16 mouse cellular contexts compared by ENCODE assay signal in genomic region chr1:43360291-43360690, GRCm38 (mm10).
DNase-seq lines count a peak whose midpoint lies in the region; ATAC-seq lines count a peak whose summit lies in the region.
"Had no signal": no experiment of that assay in that cellular context is flagged by ENCODE, and none has a peak within 500 bp of the region (broad histone marks: within the 10 kb centered on the region; RNA-seq: fewer than 3 reads in every experiment).

No protein-coding gene starts in this region.

- H3K4me1 ChIP-seq in forebrain, embryonic 15.5 days, result peaks cover 7% of the 10 kb centered on the region
- peaks cover 15% of the 10 kb centered on the region for H3K4me1 ChIP-seq in forebrain, embryonic 13.5 days
- peaks cover 33% of the 10 kb centered on the region for H3K4me1 ChIP-seq in lung, embryonic 15.5 days

- DNase-seq in spleen, adult 18-20 months, result peak; percentile 20
- DNase-seq in spleen, adult 12 weeks (ENCODE audit: low spot score), result no peak
- peak; percentile 59 for DNase-seq in splenic B cell, adult 2 months (ENCODE audit: low read depth, low spot score)
- DNase-seq in layer of hippocampus, postnatal 10 days (ENCODE audit: low spot score in 2 of 2), result no peak
- DNase-seq in left cerebral cortex, postnatal 4 days, result no peak
- DNase-seq: adrenal gland, postnatal 10 days; cerebellum, adult 18-20 months; kidney, adult 8-10 months; layer of hippocampus, postnatal 36 days; right cerebral cortex, adult 18-20 months; thymus, adult 2 months had no signal

- H3K9me3 ChIP-seq in forebrain, embryonic 15.5 days, result no peaks in the 10 kb centered on the region
- H3K9me3 ChIP-seq in forebrain, embryonic 13.5 days (replicated peaks), result no peaks in the 10 kb centered on the region
- no peaks in the 10 kb centered on the region for H3K9me3 ChIP-seq in lung, embryonic 15.5 days
- H3K9me3 ChIP-seq: heart, embryonic 13.5 days had no signal

- no peak overlapping the region for H3K27ac ChIP-seq in forebrain, embryonic 15.5 days (replicated peaks)
- no peak overlapping the region for H3K27ac ChIP-seq in forebrain, embryonic 13.5 days
- peak overlapping the region; percentile 56 for H3K27ac ChIP-seq in lung, embryonic 15.5 days

- WGBS in forebrain, embryonic 15.5 days, result 56% methylated on average over 8 of the region's 8 CpGs
- WGBS in forebrain, embryonic 13.5 days, result 61% methylated on average over 8 of the region's 8 CpGs
- WGBS in lung, embryonic 15.5 days, result 25% methylated on average over 8 of the region's 8 CpGs

- no peak overlapping the region for H3K4me3 ChIP-seq in forebrain, embryonic 15.5 days
- no peak overlapping the region for H3K4me3 ChIP-seq in forebrain, embryonic 13.5 days
- no peak overlapping the region for H3K4me3 ChIP-seq in lung, embryonic 15.5 days
- H3K4me3 ChIP-seq: heart, embryonic 13.5 days had no signal

- H3K27me3 ChIP-seq in forebrain, embryonic 15.5 days, result peaks cover 3% of the 10 kb centered on the region; the same call in 1 of the 2 replicates
- H3K27me3 ChIP-seq in forebrain, embryonic 13.5 days, result no peaks in the 10 kb centered on the region
- no peaks in the 10 kb centered on the region for H3K27me3 ChIP-seq in lung, embryonic 15.5 days
- no peaks in the 10 kb centered on the region for H3K27me3 ChIP-seq in splenic B cell, adult 2 months (ENCODE audit: control insufficient read depth, insufficient read depth, low read length, poor library complexity, severe bottlenecking)
- H3K27me3 ChIP-seq: heart, embryonic 13.5 days had no signal

- H3K36me3 ChIP-seq in forebrain, embryonic 15.5 days, result no peaks in the 10 kb centered on the region
- H3K36me3 ChIP-seq in forebrain, embryonic 13.5 days (ENCODE audit: poor library complexity, severe bottlenecking), result no peaks in the 10 kb centered on the region
- H3K36me3 ChIP-seq in lung, embryonic 15.5 days, result no peaks in the 10 kb centered on the region
- no peaks in the 10 kb centered on the region for H3K36me3 ChIP-seq in splenic B cell, adult 2 months (ENCODE audit: control insufficient read depth, insufficient read depth, low read length, poor library complexity, severe bottlenecking)
- H3K36me3 ChIP-seq: heart, embryonic 13.5 days had no signal

- H3K4me2 ChIP-seq in forebrain, embryonic 15.5 days (replicated peaks), result no peak overlapping the region
- H3K4me2 ChIP-seq in forebrain, embryonic 13.5 days, result no peak overlapping the region
- peak overlapping the region; percentile 26 for H3K4me2 ChIP-seq in lung, embryonic 15.5 days
- H3K4me2 ChIP-seq: heart, embryonic 13.5 days; liver, embryonic 11.5 days had no signal

- no peak overlapping the region for H3K9ac ChIP-seq in forebrain, embryonic 15.5 days (replicated peaks)
- H3K9ac ChIP-seq in forebrain, embryonic 13.5 days, result no peak overlapping the region
- no peak overlapping the region for H3K9ac ChIP-seq in lung, embryonic 15.5 days
- H3K9ac ChIP-seq: heart, embryonic 13.5 days had no signal

- ATAC-seq in forebrain, embryonic 15.5 days (replicated peaks), result 0 out of 2 replicates have a peak, but pooled peaks have one; percentile 26
- ATAC-seq in forebrain, embryonic 13.5 days, result no peak
- ATAC-seq in lung, embryonic 15.5 days (ENCODE audit: borderline replicate concordance, extremely low read depth, low FRiP score, low TSS enrichment), result peak; percentile 80

- intact Hi-C loops in left cerebral cortex, postnatal 4 days (cut with DNase I), result no loop called here

Comparison
In these comparisons a context has a peak if more than half of its experiments do, and no peak if none do; other contexts are left out.
1. DNase-seq: peak in spleen, adult 18-20 months (2 of 2) and splenic B cell, adult 2 months (single experiment); none in spleen, adult 12 weeks (single experiment), layer of hippocampus, postnatal 10 days (0 of 2) and left cerebral cortex, postnatal 4 days (single experiment).